Mouse (Mus musculus) right cerebral cortex, adult 18-20 months (tissue): ENCODE measurements around the gene Mycl.

ENCODE experiments used
- DNase-seq: peaks from one replicate; pipeline ENCODE4 v3.0.0; 2022; ENCODE audit warnings: mixed read lengths

Gene Mycl

GRCm38 (mm10) chr4:123021591-123021990, 26.1 kb downstream of the Mycl start:
- no peak for DNase-seq

- no peak for DNase-seq
These were observed 27.4 kb downstream of the Mycl start for GRCm38 (mm10) chr4:123022896-123023295.

GRCm38 (mm10) chr4:123025418-123025817, 30.0 kb downstream of the Mycl start:
- no peak for DNase-seq

- no peak for DNase-seq
These were observed 30.7 kb downstream of the Mycl start for GRCm38 (mm10) chr4:123026161-123026560.

GRCm38 (mm10) chr4:123026597-123026996, 31.1 kb downstream of the Mycl start:
- DNase-seq = no peak

- no peak for DNase-seq
These were observed 39.4 kb downstream of the Mycl start for GRCm38 (mm10) chr4:123034841-123035240.

GRCm38 (mm10) chr4:123035636-123036035, 40.2 kb downstream of the Mycl start:
- DNase-seq = no peak

- no peak for DNase-seq
These were observed 41.3 kb downstream of the Mycl start for GRCm38 (mm10) chr4:123036710-123037109.

GRCm38 (mm10) chr4:123041131-123041530, 45.7 kb downstream of the Mycl start:
- no peak for DNase-seq

- no peak for DNase-seq
These were observed 48.4 kb downstream of the Mycl start for GRCm38 (mm10) chr4:123043858-123044257.

- no peak for DNase-seq
These were observed 49.4 kb downstream of the Mycl start for GRCm38 (mm10) chr4:123044842-123045241.

- DNase-seq = no peak
These were observed 50.8 kb downstream of the Mycl start for GRCm38 (mm10) chr4:123046300-123046699.

GRCm38 (mm10) chr4:123050681-123051211, 55.3 kb downstream of the Mycl start:
- peak; percentile 49 for DNase-seq
